Mouse (Mus musculus) mammary gland, adult 2 months (tissue): ENCODE measurements around the gene Arhgef1. TPM values are rescaled to one million over a fixed set of nuclear protein-coding genes. Genes with fewer than 3 reads are reported as not detected.

Source experiments
- polyA plus RNA-seq: library from polyadenylated mRNA; depleted of rRNA; stranded (reverse); fragments of >200 nt; gene quantifications from 2 replicates; pipeline ENCODE4 v1.2.3, GENCODE M21; 2012; ENCODE audit warnings: low replicate concordance; rRNA removed

The Arhgef1 gene
- 431 and 893 TPM in 2 replicates for polyA plus RNA-seq

DNA sequence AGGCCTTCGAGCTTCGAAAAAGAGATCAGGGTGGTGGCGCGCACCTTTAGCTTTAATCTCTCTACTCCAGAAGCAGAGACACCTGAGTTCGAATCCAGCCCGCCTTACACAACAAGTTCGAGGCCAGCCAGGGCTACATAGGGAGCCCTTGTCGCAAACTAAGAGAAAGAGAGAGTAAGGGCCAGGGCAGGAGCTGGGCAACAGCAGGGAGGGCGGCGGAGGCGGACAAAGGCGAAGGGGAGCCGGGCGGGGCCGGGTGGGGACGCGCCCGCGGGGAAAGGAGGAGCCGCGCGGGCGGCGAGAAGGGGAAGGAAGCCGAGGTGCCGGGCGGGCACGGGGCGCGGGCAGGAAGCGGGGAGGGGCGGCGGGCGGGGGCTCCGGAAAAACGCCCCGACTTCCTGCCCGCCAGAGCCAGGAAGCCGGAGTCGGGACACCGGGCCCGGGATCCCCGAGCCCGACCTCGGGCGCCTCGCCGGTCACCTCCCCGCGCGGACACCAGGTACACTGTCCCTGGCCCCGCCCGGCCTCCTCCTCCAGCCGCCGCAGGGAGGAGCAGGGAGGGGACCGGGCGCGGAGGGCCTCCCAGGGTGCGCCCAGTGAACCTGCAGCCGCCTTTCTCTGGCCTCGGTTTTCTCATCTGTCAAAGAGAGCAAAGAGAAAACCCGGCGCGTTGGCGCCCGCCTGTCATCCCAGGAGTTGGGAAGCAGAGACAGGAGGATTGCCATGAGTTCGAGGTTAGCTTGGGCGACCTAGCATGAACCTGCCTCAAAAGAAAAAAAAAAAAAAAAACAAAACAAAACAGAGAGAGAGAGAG lies at the start of gene Arhgef1:
TSS of gene Arhgef1 (plus strand) at position 283 of the 814 bp plus-strand sequence.

DNA sequence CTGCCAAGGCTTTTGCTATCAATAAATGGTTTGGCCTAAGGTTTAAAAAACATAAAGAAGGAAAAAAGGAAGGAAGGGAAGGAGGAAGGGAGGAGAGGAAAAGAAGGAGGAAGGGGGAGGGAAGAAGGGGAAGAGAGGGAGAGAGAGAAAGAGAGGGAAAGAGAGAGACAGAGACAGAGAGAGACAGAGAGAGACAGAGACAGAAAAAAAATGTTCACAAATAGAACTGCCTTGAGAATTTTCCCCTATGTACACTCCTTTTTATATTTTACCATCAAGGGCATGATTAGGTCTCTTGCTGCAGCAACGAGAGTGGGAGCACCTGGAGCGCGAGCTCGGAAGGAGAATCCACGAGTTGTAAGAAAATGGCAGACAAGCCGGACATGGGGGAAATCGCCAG lies 40.8 kb upstream of the Arhgef1 start, which contains the start of gene Gm9844:
TSS of gene Gm9844 (plus strand) at position 301 of the 400 bp plus-strand sequence.

DNA sequence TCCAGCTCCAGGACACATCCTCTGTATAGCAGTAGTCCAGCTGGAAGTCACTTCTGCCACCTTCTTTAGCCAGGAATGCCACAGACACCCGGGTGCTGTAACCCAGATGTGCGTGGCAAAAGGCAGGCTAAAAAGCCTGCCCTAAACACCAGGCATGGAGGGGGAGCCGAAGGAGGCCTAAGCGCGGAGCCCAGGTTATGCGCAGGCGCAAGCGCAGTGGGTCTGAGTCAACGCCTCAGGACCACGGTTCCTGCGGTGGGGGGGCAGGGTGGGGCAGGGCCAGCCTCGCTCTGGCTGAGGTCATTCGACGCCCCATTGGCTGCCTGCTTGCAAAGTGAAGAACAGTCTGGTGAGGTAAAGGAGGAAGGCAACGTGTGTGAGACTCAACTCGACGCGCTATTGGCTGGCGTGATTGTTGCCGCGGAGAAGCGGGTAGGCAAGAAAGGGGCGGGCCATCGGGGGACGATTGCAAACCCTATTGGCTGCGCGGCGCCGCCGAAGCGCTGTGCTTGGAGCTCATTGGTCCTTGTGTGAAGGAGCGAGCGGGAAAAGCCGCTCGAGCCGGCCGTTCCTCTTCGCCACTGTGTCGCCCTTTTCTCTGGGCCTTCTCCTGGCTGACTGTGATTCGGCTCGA lies 33.1 kb upstream of the Arhgef1 start, which contains the start of the genes Lypd4 and Dmrtc2:
TSS of gene Lypd4 (minus strand) at position 410 of the 634 bp plus-strand sequence.
TSS of gene Dmrtc2 (plus strand) at position 526 of the 634 bp plus-strand sequence.

DNA sequence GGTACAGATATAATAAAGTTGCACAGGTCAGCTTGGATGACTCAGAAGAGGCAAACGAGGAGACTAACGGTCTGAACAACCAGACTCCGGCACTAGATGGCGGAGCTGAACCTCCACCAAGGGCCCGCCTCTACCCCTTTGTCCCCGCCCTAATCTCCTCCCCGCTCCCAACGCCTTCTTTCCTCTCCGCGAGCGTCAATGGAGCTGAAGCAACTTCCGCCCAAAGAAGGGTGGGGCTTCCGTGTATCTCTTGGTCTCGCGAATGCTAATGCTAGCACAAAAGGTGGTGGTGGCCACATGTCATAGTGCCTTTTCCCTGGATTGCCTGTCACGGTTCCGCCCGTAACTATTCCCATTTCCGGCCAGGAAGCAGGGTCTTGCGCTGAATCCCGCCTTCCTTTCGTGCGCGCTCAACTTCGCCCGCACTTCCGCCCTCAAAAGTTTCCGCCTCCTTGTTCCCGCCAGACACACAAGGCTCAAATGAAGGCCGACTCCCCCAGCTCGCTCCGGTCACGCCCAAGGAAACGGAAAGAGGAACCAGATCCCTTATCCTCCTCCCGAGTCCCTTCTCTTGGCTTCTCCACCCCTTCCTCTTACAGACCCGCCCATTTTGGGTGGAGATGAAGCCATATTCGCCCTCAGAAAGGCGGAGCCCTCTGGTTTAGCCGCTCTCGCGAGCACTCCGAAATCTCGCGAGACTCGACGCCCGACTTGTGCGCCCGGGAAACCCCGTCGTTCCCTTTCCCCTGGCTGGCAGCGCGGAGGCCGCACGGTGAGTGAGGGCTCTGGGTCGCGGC lies 18.6 kb upstream of the Arhgef1 start, which contains the start of gene Rps19:
TSS of gene Rps19 (plus strand) at position 476 of the 797 bp plus-strand sequence.

DNA sequence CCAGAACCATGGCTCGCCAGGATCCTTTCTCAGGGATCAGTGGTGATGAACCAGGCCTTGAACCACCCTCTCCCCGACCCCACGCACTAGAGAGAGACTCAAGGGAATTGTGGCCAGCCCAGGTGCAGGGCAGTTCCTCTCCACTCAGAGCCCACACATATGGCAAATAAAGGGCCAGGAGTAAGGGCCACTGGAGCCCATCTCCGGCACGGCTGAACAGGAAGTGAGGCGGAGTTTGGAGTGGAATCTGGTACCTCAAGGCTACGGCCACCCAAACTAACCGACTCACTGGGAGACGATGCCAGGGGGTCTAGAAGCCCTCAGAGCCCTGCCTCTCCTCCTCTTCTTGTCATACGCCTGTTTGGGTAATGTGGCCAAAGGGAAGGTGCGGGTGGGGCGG lies 5.5 kb upstream of the Arhgef1 start, which contains the start of gene Cd79a:
TSS of gene Cd79a (plus strand) at position 158 of the 400 bp plus-strand sequence.

DNA sequence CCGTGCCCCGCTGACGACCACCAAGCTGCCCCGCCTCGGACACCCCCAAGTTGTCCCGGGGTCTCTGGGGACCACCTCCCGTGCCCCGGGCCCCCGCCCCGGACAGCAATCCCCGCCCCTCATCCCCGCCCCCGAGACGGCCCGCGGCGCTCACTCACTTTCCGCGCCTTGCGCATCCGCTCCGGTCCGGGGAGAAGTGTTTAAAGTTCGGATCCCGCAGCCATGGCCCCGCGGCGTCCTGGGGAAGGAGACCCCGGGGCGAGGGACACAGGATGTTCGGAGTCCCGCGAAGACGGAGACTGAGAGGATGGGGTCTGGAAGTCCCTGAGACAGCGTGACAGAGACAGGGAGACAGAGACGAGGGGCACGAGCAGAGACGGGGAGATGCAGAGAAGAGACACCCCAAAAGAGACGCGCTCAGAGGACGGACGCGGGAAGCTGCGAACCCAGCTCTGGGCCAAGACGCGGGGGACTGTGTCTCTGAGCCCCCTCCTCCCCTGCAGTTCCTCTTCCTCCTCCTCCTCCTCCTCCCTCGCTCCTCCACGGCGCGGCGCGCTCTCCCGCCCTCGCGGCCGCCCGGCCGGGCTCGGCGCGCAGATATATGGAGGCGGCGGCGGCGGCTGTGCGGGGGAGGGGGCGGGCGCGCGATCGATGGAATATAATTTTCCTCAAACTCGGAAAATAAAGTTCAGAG lies 41.7 kb downstream of the Arhgef1 start, which contains the start of gene Gm4881:
TSS of gene Gm4881 (minus strand) at position 238 of the 694 bp plus-strand sequence.

DNA sequence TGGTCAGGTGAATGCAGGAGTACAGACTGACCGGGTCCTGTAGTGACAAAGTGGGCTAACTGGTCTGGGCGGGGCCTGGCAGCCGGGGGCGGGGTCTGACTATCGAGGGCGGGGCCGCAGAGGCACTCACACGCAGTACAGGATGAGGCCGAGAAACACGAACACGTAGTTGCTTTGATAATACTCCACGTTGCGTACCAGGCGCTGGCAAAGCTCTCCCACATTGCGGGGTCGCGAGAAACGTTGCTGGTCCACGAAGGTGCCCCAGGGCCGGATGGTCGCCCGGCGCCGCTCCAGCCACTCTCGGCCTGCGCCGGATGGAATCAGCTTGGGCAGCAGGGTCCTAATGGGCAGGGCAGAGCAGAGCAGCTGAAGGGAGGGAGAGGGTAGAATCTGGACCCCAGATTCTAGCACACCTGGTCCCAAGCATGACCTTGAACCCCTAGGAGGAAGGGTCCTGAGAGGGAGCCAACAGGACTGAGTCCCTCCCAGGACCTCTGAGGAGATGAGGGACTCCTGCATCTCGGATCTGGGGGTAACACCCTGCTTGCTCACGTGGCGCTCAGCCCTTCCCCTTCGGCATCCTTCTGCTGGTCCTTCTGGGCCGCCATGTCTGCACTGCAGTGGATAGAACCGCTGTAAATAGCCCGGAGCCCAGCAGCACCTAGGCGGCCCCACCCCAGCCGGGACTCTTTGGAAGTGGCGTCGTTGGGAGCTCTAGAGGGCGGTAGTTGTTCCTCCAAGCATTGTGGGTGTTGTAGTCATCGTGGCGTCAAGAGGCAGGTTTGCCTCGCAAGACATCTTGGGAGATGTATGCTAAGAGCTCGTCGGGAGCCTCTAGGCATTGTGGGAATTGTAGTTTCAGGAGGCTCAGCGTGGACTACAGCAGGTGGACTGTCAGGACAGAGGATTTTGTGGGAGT lies 69.5 kb downstream of the Arhgef1 start, which contains the start of gene Rabac1:
TSS of gene Rabac1 (minus strand) at position 783 of the 922 bp plus-strand sequence.

Other genes starting within 250 kb of the Arhgef1 start
- not detected in 2 replicates for gene Tex101, start 226.2 kb upstream of the Arhgef1 start, polyA plus RNA-seq
- not detected in 2 replicates for gene BC049730, start 193.7 kb upstream of the Arhgef1 start, polyA plus RNA-seq
- not detected in 2 replicates for gene Gm4763, start 176.0 kb upstream of the Arhgef1 start, polyA plus RNA-seq
- gene Cd177, start 142.6 kb upstream of the Arhgef1 start, polyA plus RNA-seq, result 0.41 and 0.66 TPM in 2 replicates
- 0.19 and 0.30 TPM in 2 replicates for gene Ceacam10, start 125.7 kb upstream of the Arhgef1 start, polyA plus RNA-seq
- 2.9 and 4.6 TPM in 2 replicates for gene Gm9844, start 40.7 kb upstream of the Arhgef1 start, polyA plus RNA-seq
- gene Lypd4, start 33.0 kb upstream of the Arhgef1 start, polyA plus RNA-seq, result 0.23 TPM in 1 of 2 replicates, not detected in the other
- gene Dmrtc2, start 32.9 kb upstream of the Arhgef1 start, polyA plus RNA-seq, result 0.09 TPM in 1 of 2 replicates, not detected in the other
- gene Rps19, start 18.5 kb upstream of the Arhgef1 start, polyA plus RNA-seq, result 631 and 672 TPM in 2 replicates
- 227 and 413 TPM in 2 replicates for gene Cd79a, start 5.5 kb upstream of the Arhgef1 start, polyA plus RNA-seq
- gene Gm4881, start 41.6 kb downstream of the Arhgef1 start, polyA plus RNA-seq, result not detected in 2 replicates
- 616 and 766 TPM in 2 replicates for gene Rabac1, start 69.8 kb downstream of the Arhgef1 start, polyA plus RNA-seq
- gene Atp1a3, start 103.0 kb downstream of the Arhgef1 start, polyA plus RNA-seq, result 17.6 and 20.0 TPM in 2 replicates
- gene Grik5, start 169.4 kb downstream of the Arhgef1 start, polyA plus RNA-seq, result 25.8 and 38.3 TPM in 2 replicates
- 32.4 and 58.6 TPM in 2 replicates for gene Zfp574, start 169.7 kb downstream of the Arhgef1 start, polyA plus RNA-seq